Mouse (Mus musculus): ENCODE data around the gene Cd3e. TPM values are rescaled to one million over a fixed set of nuclear protein-coding genes. Genes with fewer than 3 reads are reported as not detected.
"Not testable (repeated sequence)": the region's sequence is repeated elsewhere in the genome, so short reads cannot be mapped to it uniquely, and the experiment has no call there.

Cd3e gene
- polyA plus RNA-seq, 1 experiment, result 4.8 TPM

GRCm38 (mm10) chr9:45041131-45041838 is 31.9 kb upstream of the Cd3e start:
- Histone ChIP-seq H3K4me1 (ENCODE audit: control insufficient read depth, insufficient read depth, low read length) (no peaks in the 10 kb centered on the region), H3K4me3 (replicated peaks; ENCODE audit: extremely low read depth, low read depth, low read length) (no peak overlapping the region)
- no peak for TF ChIP-seq CTCF (IDR thresholded peaks at IDR 0.05; ENCODE audit: insufficient read depth, low read length)
- TF ChIP-seq POLR2A (IDR thresholded peaks at IDR 0.05; ENCODE audit: borderline replicate concordance, extremely low read depth, low read depth, low read length), result no peak
- DNase-seq, result peak; percentile 17
- 29% methylated on average over 17 of the region's 17 CpGs for WGBS

DNA sequence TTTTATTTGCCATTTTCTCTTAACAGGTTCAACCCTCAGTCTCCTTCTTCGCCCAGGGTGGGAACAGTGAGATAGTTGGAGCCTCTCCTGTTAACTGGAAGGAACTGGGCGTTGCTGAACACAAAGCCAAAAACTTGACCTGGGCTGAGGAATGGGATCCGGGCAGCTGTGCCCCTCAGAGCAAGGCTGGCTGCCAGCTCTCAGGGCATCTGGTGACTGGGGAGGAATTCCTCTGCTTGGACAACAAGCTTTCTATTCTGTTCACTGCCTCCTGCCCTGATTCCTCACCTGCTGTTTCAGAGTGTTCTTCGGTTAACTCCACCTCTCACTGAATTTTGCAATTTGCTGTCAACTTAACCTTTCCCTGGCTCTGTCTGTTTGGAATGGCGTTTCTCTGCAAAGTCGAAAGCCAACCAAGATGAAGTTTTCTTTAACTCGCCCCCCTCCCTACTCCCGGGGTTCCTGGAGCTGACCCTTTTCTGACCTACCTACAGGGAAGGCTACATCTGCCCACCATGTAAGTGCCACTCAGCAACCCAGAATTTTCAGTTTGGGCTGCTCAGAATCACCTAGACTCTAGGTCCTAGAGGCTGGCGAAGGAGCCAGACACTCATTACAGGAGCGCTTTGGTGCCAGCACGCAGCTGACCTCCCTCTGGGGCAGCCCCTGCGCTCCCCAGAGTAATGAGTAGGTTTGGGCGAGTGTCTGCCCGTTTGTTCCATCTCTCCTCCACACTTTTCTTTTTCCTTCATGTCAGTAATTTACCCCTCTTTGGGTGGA is 30.8 kb upstream of the Cd3e start:
- WGBS, result 12% methylated on average over 14 of the region's 14 CpGs
- peak; percentile 17 for DNase-seq
- peak overlapping the region; percentile 6 for H3K4me3 ChIP-seq (replicated peaks; ENCODE audit: extremely low read depth, low read depth, low read length)
- TF ChIP-seq POLR2A (IDR thresholded peaks at IDR 0.05; ENCODE audit: borderline replicate concordance, extremely low read depth, low read depth, low read length), result no peak
- no peak for TF ChIP-seq CTCF (IDR thresholded peaks at IDR 0.05; ENCODE audit: insufficient read depth, low read length)
- no peaks in the 10 kb centered on the region for H3K4me1 ChIP-seq (ENCODE audit: control insufficient read depth, insufficient read depth, low read length)

GRCm38 (mm10) chr9:45039499-45039898 is 30.1 kb upstream of the Cd3e start, which contains the start of gene Mpzl2:
Gene Mpzl2, plus strand, starts transcription at chr9:45039799.
- no peak for DNase-seq
- WGBS, result 38% methylated on average over 5 of the region's 5 CpGs
- Histone ChIP-seq H3K4me1 (ENCODE audit: control insufficient read depth, insufficient read depth, low read length) (no peaks in the 10 kb centered on the region), H3K4me3 (replicated peaks; ENCODE audit: extremely low read depth, low read depth, low read length) (peak within 1 kb of the TSS; percentile 6)
- no peak for TF ChIP-seq CTCF (IDR thresholded peaks at IDR 0.05; ENCODE audit: insufficient read depth, low read length)

DNA sequence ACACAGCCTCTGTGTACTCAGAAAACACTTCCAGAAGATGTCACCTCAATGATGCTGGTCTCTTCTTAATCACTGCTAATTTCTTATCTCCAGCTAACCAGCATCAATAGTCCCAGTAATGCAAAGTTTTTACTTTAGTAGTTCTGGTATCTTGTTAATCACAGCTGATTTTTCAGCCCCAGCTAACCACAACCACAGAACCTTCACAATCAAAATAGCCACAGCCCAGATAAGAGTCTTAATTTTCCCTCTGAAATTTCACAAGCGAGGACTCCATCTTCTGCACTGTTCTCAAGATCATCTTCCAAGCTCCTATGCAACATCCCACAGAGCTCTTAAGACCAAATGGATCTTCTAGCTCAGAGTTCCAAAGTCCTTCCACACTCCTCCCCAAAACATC is 28.4 kb upstream of the Cd3e start:
- WGBS, result 65% methylated on average over 1 of the region's 1 CpGs
- H3K4me3 ChIP-seq (replicated peaks; ENCODE audit: extremely low read depth, low read depth, low read length); H3K4me1 ChIP-seq (ENCODE audit: control insufficient read depth, insufficient read depth, low read length); DNase-seq: not testable (repeated sequence)

GRCm38 (mm10) chr9:45034526-45034925 is 25.1 kb upstream of the Cd3e start:
- DNase-seq, result no peak
- Histone ChIP-seq H3K4me1 (ENCODE audit: control insufficient read depth, insufficient read depth, low read length) (no peaks in the 10 kb centered on the region), H3K4me3 (replicated peaks; ENCODE audit: extremely low read depth, low read depth, low read length) (no peak overlapping the region)
- 88% methylated on average over 3 of the region's 3 CpGs for WGBS
- TF ChIP-seq POLR2A (IDR thresholded peaks at IDR 0.05; ENCODE audit: borderline replicate concordance, extremely low read depth, low read depth, low read length), result no peak
- no peak for TF ChIP-seq CTCF (IDR thresholded peaks at IDR 0.05; ENCODE audit: insufficient read depth, low read length)

DNA sequence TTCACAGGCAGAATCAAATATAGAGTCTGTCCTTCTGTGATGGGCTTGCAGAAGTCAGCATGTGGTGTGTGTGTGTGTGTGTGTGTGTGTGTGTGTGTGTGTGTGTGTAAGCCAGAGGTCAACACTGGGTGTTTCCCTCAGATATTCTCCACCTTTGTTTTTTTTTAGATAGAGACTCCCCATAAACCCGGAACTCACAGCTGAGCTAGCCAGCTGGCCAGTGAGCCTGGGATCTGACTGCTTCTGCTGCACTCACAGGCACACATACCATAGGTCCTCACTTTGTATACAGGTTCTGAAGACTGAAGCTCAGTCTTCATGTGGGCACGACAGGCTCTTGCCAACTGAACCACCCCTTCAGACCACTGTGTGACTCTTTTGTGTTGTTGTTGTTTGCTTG is 22.8 kb upstream of the Cd3e start:
- Histone ChIP-seq H3K4me1 (ENCODE audit: control insufficient read depth, insufficient read depth, low read length) (no peaks in the 10 kb centered on the region), H3K4me3 (replicated peaks; ENCODE audit: extremely low read depth, low read depth, low read length) (no peak overlapping the region)
- TF ChIP-seq CTCF (IDR thresholded peaks at IDR 0.05; ENCODE audit: insufficient read depth, low read length) (no peak), POLR2A (IDR thresholded peaks at IDR 0.05; ENCODE audit: borderline replicate concordance, extremely low read depth, low read depth, low read length) (no peak)
- no peak for DNase-seq
- WGBS, result 49% methylated on average over 2 of the region's 2 CpGs

GRCm38 (mm10) chr9:45030341-45030740 is 20.9 kb upstream of the Cd3e start:
- WGBS, result 50% methylated on average over 6 of the region's 6 CpGs
- DNase-seq, result no peak
- TF ChIP-seq POLR2A (IDR thresholded peaks at IDR 0.05; ENCODE audit: borderline replicate concordance, extremely low read depth, low read depth, low read length) (no peak), CTCF (IDR thresholded peaks at IDR 0.05; ENCODE audit: insufficient read depth, low read length) (no peak)

DNA sequence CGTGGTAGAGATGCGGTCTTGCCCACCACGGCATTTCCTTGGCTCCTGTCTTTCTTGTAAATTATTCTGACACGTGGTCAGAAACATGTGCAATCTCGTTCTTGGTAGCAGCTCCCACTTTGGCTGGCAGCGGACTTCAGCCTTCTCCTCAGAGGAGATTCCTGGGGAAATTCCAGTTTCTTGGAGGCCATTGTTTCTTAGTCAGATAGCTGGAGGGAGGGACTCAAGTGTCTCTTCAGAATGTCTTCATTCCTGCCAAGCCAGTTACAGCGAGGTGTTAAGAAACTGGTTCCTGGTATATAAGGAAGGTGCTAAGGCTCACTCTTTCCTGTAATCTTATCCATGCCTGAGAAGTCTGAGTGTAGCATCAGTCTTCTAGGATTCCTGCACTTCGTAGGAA is 17.9 kb upstream of the Cd3e start:
- 48% methylated on average over 8 of the region's 8 CpGs for WGBS
- no peak for DNase-seq

More at GRCm38 (mm10) chr9:45030341-45030740, 20.9 kb upstream of the Cd3e start:
- Histone ChIP-seq H3K4me1 (ENCODE audit: control insufficient read depth, insufficient read depth, low read length) (no peaks in the 10 kb centered on the region), H3K4me3 (replicated peaks; ENCODE audit: extremely low read depth, low read depth, low read length) (no peak overlapping the region)

DNA sequence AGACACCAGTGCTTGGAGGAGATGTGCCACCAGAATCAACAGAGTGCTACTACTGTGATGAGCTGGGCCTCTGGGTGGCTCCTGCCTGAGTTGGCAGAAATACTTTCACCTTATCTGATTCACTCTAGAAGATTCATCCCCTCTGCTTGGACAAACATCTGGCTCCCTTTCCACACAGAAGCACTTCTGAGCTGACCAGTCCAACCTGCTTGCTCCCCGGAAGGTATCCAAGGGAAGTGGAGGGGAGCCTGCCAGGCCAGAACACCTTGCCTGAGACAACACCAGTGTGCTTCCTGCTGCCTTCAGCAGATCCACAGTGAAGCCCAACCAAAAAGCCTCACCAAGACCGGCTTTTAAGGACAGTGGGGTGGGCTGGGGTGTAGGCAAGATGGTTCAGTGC is 14.8 kb upstream of the Cd3e start:
- Histone ChIP-seq H3K4me1 (ENCODE audit: control insufficient read depth, insufficient read depth, low read length) (no peaks in the 10 kb centered on the region), H3K4me3 (replicated peaks; ENCODE audit: extremely low read depth, low read depth, low read length) (no peak overlapping the region)
- no peak for DNase-seq
- 63% methylated on average over 2 of the region's 2 CpGs for WGBS
- TF ChIP-seq CTCF (IDR thresholded peaks at IDR 0.05; ENCODE audit: insufficient read depth, low read length) (no peak), POLR2A (IDR thresholded peaks at IDR 0.05; ENCODE audit: borderline replicate concordance, extremely low read depth, low read depth, low read length) (no peak)

More for the DNA sequence above, 17.9 kb upstream of the Cd3e start:
- Histone ChIP-seq H3K4me3 (replicated peaks; ENCODE audit: extremely low read depth, low read depth, low read length) (no peak overlapping the region), H3K4me1 (ENCODE audit: control insufficient read depth, insufficient read depth, low read length) (no peaks in the 10 kb centered on the region)
- TF ChIP-seq POLR2A (IDR thresholded peaks at IDR 0.05; ENCODE audit: borderline replicate concordance, extremely low read depth, low read depth, low read length) (no peak), CTCF (IDR thresholded peaks at IDR 0.05; ENCODE audit: insufficient read depth, low read length) (no peak)

DNA sequence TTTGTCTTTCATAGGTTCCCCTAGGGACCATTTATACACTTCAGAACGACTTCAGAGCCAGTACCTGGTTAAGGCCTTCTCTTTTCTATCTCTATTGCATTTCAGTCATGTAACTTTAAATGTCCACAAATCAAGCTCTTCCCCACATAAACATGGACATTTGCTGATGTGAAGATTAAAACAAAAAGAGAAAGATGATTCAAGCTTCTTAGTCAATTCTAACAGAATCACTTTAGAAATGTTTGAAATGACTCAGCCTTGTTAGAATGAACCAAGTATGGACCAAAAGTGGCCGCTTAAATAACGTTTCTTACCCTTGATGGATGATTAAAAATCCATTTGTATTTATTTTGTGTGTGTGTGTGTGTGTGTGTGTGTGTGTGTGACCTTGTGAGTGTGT is 14.2 kb upstream of the Cd3e start:
- 57% methylated on average over 3 of the region's 3 CpGs for WGBS
- Histone ChIP-seq H3K4me1 (ENCODE audit: control insufficient read depth, insufficient read depth, low read length) (no peaks in the 10 kb centered on the region), H3K4me3 (replicated peaks; ENCODE audit: extremely low read depth, low read depth, low read length) (no peak overlapping the region)
- TF ChIP-seq CTCF (IDR thresholded peaks at IDR 0.05; ENCODE audit: insufficient read depth, low read length), result no peak
- TF ChIP-seq POLR2A (IDR thresholded peaks at IDR 0.05; ENCODE audit: borderline replicate concordance, extremely low read depth, low read depth, low read length), result no peak
- no peak for DNase-seq
